Mouse (Mus musculus) forebrain, embryonic 15.5 days (tissue): Measurements from ENCODE around the gene Rflna. TPM values are rescaled to one million over a fixed set of nuclear protein-coding genes. Genes with fewer than 3 reads are reported as not detected.

ENCODE experiments used
- ATAC-seq: fragments of 200-750 bp; cut with Nextera tagmentation; replicated peaks from 2 replicates; pipeline ENCODE4 v1.8.0; 2017; ENCODE audit warnings: mild to moderate bottlenecking, moderate TSS enrichment, moderate library complexity
- H3K27ac ChIP-seq: fragments of 300-500 bp; sonication (generic); replicated peaks from 2 replicates; pipeline ENCODE4 v1.5.1; 2015; ENCODE audit warnings: mild to moderate bottlenecking, inconsistent platforms
- H3K27me3 ChIP-seq: fragments of 300-500 bp; sonication (generic); 2 replicates; pipeline ENCODE4 v1.6.1; 2015; ENCODE audit warnings: inconsistent platforms
- H3K36me3 ChIP-seq: fragments of 300-500 bp; sonication (generic); 2 replicates; pipeline ENCODE4 v1.6.1; 2015; ENCODE audit warnings: mild to moderate bottlenecking, inconsistent platforms
- H3K4me1 ChIP-seq: fragments of 300-500 bp; sonication (generic); 2 replicates; pipeline ENCODE4 v1.6.1; 2015; ENCODE audit warnings: inconsistent platforms
- H3K4me2 ChIP-seq: fragments of 300-500 bp; sonication (generic); replicated peaks from 2 replicates; pipeline ENCODE4 v1.6.1; 2015; ENCODE audit warnings: mild to moderate bottlenecking, inconsistent platforms
- H3K4me3 ChIP-seq: fragments of 300-500 bp; sonication (generic); 2 replicates; pipeline ENCODE4 v1.5.1; 2015; ENCODE audit warnings: mild to moderate bottlenecking, inconsistent platforms
- H3K9ac ChIP-seq: fragments of 300-500 bp; sonication (generic); replicated peaks from 2 replicates; pipeline ENCODE4 v1.6.1; 2015; ENCODE audit warnings: mild to moderate bottlenecking, inconsistent platforms
- H3K9me3 ChIP-seq: fragments of 300-500 bp; sonication (generic); 2 replicates; pipeline ENCODE4 v1.6.1; 2016; ENCODE audit warnings: inconsistent platforms
- whole genome bisulfite sequencing: fragments of 180-500 bp; shearing (Covaris S2); methylation state at CpG from one replicate; pipeline ENCODE4 v1.1.7; 2015; ENCODE audit warnings: mixed read lengths; 5-methylcytosine and 5-hydroxymethylcytosine counted together
- polyA plus RNA-seq: library from polyadenylated mRNA; unstranded; fragments of >200 nt; fragmentation: Nextera tagmentation; extraction: Ambion mirVana; gene quantifications from 2 replicates; pipeline ENCODE4 v1.2.1, GENCODE M21; 2015

Gene Rflna
- polyA plus RNA-seq, 1 experiment from 2014 or later: 2.5 TPM

DNA sequence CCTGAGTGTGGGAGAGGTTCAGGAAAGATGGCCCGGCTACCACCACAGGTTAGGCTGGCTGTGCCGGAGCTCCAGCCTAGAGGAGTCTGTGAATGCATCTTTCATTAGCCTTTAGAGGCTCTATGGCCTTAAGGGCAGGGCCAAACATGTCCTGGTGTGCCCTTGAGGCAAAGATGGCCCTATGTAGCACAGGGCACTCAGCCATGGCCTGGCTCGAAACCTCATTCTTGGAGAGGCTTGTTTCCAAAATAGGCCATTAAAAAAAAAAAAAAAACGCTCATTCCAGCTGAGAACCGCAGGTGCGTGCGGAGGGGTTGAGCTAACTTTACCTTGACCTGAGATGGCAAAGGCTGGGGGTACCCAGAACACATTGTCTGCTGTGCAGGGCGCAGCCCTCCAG lies 8.6 kb downstream of the Rflna start:
- no peak for ATAC-seq
- no peaks in the 10 kb centered on the region for H3K9me3 ChIP-seq
- H3K4me1 ChIP-seq: peaks cover 12% of the 10 kb centered on the region; the same call in 1 of the 2 replicates
- no peak overlapping the region for H3K27ac ChIP-seq
- WGBS: 92% methylated on average over 8 of the region's 8 CpGs
- H3K36me3 ChIP-seq: peaks cover 10% of the 10 kb centered on the region
- no peak overlapping the region for H3K9ac ChIP-seq
- no peak overlapping the region for H3K4me3 ChIP-seq
- no peak overlapping the region for H3K4me2 ChIP-seq
- H3K27me3 ChIP-seq: no peaks in the 10 kb centered on the region

DNA sequence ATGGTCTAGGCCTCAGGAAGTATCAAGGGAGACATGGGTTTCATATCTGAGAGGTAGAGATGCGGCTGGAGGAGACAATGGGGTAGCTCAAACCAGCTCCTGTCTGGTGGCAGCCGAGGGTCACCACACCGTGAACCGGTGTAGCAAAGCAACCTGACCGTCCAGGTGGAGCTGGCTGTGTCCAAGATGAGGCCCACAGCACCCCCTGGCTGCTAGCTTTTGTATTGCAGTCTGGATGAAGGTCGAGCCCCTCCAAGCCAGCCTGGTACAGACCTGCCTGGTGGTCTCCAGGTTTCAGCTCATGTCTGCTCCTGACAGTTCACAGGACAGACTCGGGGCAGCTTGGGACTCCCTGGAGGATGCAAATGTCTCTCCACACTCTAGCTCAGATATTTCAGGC lies 11.5 kb downstream of the Rflna start:
- 55% methylated on average over 7 of the region's 7 CpGs for WGBS
- Histone ChIP-seq H3K36me3 (peaks cover 30% of the 10 kb centered on the region), H3K27ac (peak overlapping the region; percentile 60), H3K4me2 (no peak overlapping the region), H3K9me3 (no peaks in the 10 kb centered on the region), H3K4me3 (no peak overlapping the region), H3K9ac (no peak overlapping the region), H3K4me1 (peaks cover 21% of the 10 kb centered on the region), H3K27me3 (no peaks in the 10 kb centered on the region)
- no peak for ATAC-seq

GRCm38 (mm10) chr5:125015066-125015465 lies 12.0 kb downstream of the Rflna start:
- H3K4me2 ChIP-seq: no peak overlapping the region
- no peak overlapping the region for H3K9ac ChIP-seq
- no peaks in the 10 kb centered on the region for H3K9me3 ChIP-seq
- no peaks in the 10 kb centered on the region for H3K27me3 ChIP-seq
- H3K4me1 ChIP-seq: peaks cover 21% of the 10 kb centered on the region
- ATAC-seq: no peak
- H3K4me3 ChIP-seq: no peak overlapping the region
- 62% methylated on average over 3 of the region's 3 CpGs for WGBS
- peaks cover 30% of the 10 kb centered on the region for H3K36me3 ChIP-seq
- peak overlapping the region; percentile 60 for H3K27ac ChIP-seq

DNA sequence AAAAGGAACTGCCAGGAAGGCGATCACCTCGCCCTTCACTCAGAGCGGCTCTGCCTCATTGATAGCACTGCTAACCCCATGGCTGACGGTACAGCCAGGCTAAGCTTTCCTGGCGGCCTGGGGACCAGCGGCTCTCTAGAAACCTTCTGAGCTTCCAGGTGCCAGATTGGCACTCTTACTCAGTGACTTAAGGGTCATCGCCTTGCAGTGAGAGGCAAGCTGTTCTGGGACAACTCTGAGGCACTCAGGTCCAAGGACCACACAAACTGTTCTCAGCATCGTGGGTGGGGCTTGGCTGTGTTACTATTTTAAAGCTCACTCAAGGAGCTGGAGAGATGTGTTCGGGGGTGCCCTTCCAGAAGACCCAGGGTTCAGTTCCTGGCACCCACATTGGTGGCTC lies 12.6 kb downstream of the Rflna start:
- no peak for ATAC-seq
- H3K4me1 ChIP-seq: peaks cover 21% of the 10 kb centered on the region
- H3K9me3 ChIP-seq: no peaks in the 10 kb centered on the region
- WGBS: 76% methylated on average over 9 of the region's 9 CpGs
- H3K36me3 ChIP-seq: peaks cover 30% of the 10 kb centered on the region
- H3K27ac ChIP-seq: peak overlapping the region; percentile 60; the same call in 1 of the 2 replicates
- no peak overlapping the region for H3K4me2 ChIP-seq
- no peak overlapping the region for H3K9ac ChIP-seq
- H3K4me3 ChIP-seq: no peak overlapping the region
- no peaks in the 10 kb centered on the region for H3K27me3 ChIP-seq

- H3K27ac ChIP-seq: peak overlapping the region; percentile 42
Observed at GRCm38 (mm10) chr5:125016421-125017242, 13.6 kb downstream of the Rflna start.

DNA sequence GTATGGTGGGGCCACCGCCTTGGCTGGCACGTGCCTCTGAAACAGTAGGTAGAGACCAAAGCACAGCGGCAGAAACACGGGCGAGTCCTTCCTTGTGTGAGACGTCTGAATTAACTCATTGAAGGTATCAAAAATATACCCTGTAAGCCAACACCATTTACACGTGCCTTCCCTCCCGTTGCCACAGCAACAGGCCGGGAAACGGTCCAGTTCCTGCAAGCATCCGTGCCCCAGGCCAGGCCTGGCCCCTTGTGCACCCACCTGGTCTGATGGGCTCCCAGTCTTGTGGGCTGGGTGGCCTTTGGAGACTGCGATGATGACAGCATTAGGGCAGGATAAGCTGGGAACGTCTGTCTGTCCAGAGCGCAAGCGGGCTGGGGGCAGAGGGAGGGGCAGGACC lies 14.3 kb downstream of the Rflna start:
- Histone ChIP-seq H3K4me3 (no peak overlapping the region), H3K27me3 (no peaks in the 10 kb centered on the region), H3K27ac (peak overlapping the region; percentile 42), H3K9me3 (no peaks in the 10 kb centered on the region), H3K36me3 (peaks cover 37% of the 10 kb centered on the region), H3K9ac (no peak overlapping the region), H3K4me1 (peaks cover 21% of the 10 kb centered on the region), H3K4me2 (no peak overlapping the region)
- WGBS: 38% methylated on average over 15 of the region's 15 CpGs
- 0 out of 2 replicates have a peak, but pooled peaks have one; percentile 35 for ATAC-seq

More at GRCm38 (mm10) chr5:125016421-125017242, 13.6 kb downstream of the Rflna start:
- no peak overlapping the region for H3K4me3 ChIP-seq
- no peak overlapping the region for H3K4me2 ChIP-seq
- WGBS: 85% methylated on average over 17 of the region's 17 CpGs
- peaks cover 21% of the 10 kb centered on the region for H3K4me1 ChIP-seq
- H3K27me3 ChIP-seq: no peaks in the 10 kb centered on the region
- ATAC-seq: no peak
- H3K9me3 ChIP-seq: no peaks in the 10 kb centered on the region
- no peak overlapping the region for H3K9ac ChIP-seq
- H3K36me3 ChIP-seq: peaks cover 31% of the 10 kb centered on the region

GRCm38 (mm10) chr5:125019099-125019498 lies 16.1 kb downstream of the Rflna start:
- no peak for ATAC-seq
- peaks cover 53% of the 10 kb centered on the region for H3K36me3 ChIP-seq
- H3K27me3 ChIP-seq: no peaks in the 10 kb centered on the region
- H3K27ac ChIP-seq: no peak overlapping the region
- H3K9me3 ChIP-seq: no peaks in the 10 kb centered on the region
- 90% methylated on average over 5 of the region's 5 CpGs for WGBS
- H3K4me2 ChIP-seq: no peak overlapping the region
- H3K9ac ChIP-seq: no peak overlapping the region
- no peak overlapping the region for H3K4me3 ChIP-seq
- peaks cover 21% of the 10 kb centered on the region for H3K4me1 ChIP-seq

DNA sequence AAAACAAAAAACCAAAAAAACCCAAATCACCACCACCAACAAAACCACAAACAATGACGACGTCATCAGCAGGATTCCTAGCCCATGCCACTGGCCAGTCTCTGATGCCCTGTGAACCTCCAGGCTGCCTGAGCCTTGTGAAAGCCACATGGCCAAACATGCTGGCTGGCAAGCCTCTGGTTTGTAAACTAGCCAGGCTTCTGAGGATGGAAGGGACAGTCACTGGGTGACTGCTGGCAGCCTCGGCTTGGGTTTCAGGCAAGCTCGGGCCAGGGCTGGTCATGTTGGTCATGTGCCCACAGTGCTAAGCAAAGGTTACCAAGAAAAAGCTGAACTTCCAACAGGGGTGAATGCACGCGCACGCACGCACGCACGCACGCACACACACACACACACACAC lies 18.3 kb downstream of the Rflna start:
- 88% methylated on average over 11 of the region's 11 CpGs for WGBS
- Histone ChIP-seq H3K9me3 (no peaks in the 10 kb centered on the region), H3K4me1 (peaks cover 13% of the 10 kb centered on the region), H3K4me3 (no peak overlapping the region), H3K4me2 (no peak overlapping the region), H3K27ac (0 out of 2 replicates have a peak overlapping the region, but pooled peaks have one; percentile 19), H3K27me3 (no peaks in the 10 kb centered on the region), H3K36me3 (peaks cover 67% of the 10 kb centered on the region), H3K9ac (no peak overlapping the region)
- ATAC-seq: no peak

GRCm38 (mm10) chr5:125024002-125024401 lies 21.0 kb downstream of the Rflna start:
- Histone ChIP-seq H3K27me3 (no peaks in the 10 kb centered on the region), H3K9me3 (no peaks in the 10 kb centered on the region), H3K27ac (no peak overlapping the region), H3K36me3 (peaks cover 70% of the 10 kb centered on the region), H3K4me1 (no peaks in the 10 kb centered on the region), H3K9ac (no peak overlapping the region), H3K4me2 (no peak overlapping the region), H3K4me3 (no peak overlapping the region)
- no peak for ATAC-seq
- WGBS: 81% methylated on average over 14 of the region's 14 CpGs

- Histone ChIP-seq H3K27me3 (no peaks in the 10 kb centered on the region), H3K27ac (no peak overlapping the region), H3K9ac (no peak overlapping the region), H3K36me3 (peaks cover 95% of the 10 kb centered on the region), H3K4me1 (no peaks in the 10 kb centered on the region), H3K4me2 (no peak overlapping the region), H3K4me3 (no peak overlapping the region), H3K9me3 (no peaks in the 10 kb centered on the region)
- WGBS: 85% methylated on average over 15 of the region's 15 CpGs
- ATAC-seq: no peak
Observed at GRCm38 (mm10) chr5:125028371-125028770, 25.4 kb downstream of the Rflna start.

DNA sequence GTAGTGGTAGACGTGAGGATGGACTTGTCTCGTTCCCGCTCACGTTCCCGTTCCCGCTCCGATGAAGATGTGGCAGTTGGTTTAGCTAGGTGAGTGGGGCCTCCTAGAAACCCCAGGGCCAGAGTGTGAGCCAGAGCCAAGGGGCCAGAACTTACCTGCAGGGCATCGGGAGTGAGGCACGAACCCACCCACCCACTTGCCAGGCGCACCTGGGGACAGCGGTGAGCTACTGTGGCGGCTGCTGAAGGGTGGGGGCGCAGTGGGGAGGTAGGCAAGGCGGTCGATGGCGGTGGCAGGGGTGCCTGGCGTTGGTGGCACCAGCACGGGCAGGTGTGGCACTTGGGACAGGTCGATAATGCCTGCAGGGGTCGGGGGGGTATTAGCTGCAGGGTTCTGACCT lies 25.9 kb downstream of the Rflna start:
- Histone ChIP-seq H3K27me3 (no peaks in the 10 kb centered on the region), H3K27ac (no peak overlapping the region), H3K4me1 (no peaks in the 10 kb centered on the region), H3K9me3 (no peaks in the 10 kb centered on the region), H3K4me2 (no peak overlapping the region), H3K36me3 (peaks cover 95% of the 10 kb centered on the region), H3K9ac (no peak overlapping the region), H3K4me3 (no peak overlapping the region)
- 97% methylated on average over 20 of the region's 20 CpGs for WGBS
- ATAC-seq: no peak

GRCm38 (mm10) chr5:125036483-125036882 lies 33.5 kb downstream of the Rflna start:
- WGBS: 85% methylated on average over 8 of the region's 8 CpGs
- Histone ChIP-seq H3K27me3 (no peaks in the 10 kb centered on the region), H3K9ac (no peak overlapping the region), H3K27ac (no peak overlapping the region), H3K4me3 (no peak overlapping the region), H3K36me3 (peaks cover 63% of the 10 kb centered on the region), H3K4me2 (no peak overlapping the region), H3K9me3 (no peaks in the 10 kb centered on the region), H3K4me1 (0 out of 2 replicates have a peak, but pooled peaks cover 5% of the 10 kb centered on the region)
- no peak for ATAC-seq
